Mouse (Mus musculus): Measurements from ENCODE around the gene Hpse2.

DNA sequence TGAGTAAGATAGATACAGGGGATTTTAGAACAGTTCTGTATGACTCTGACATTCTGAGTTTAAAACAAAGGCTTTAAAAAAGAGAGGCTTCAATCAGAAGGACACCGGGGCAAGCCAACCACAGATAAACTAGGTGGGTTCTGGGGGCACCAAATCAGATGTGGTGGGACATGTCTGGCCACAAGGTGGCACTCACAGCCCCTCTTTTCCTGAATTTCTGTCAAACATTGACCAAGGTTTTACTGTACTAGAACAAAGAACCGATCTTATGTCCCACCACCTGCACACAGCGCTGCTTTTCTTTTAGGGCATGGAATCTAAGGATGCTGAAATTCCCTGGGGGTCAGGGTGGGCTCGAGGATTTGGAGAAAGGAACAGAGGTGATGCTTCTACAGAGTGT, 360.9 kb downstream of the Hpse2 start:
- no peak for TF ChIP-seq MAFK (IDR thresholded peaks at IDR 0.05; ENCODE audit: insufficient read depth, low read depth, low read length)
- peak; percentile 91 for TF ChIP-seq ZC3H11A (IDR thresholded peaks at IDR 0.05; ENCODE audit: borderline replicate concordance, low read depth, low read length)
